Mouse (Mus musculus) ES-Bruce4 (cell line): Measurements from ENCODE around the gene Cyp39a1.

Experiments used
- CTCF ChIP-seq: IDR thresholded peaks from one replicate; pipeline ENCODE4 v1.8.1; 2011; ENCODE audit warnings: low read depth, low read length
- EP300 ChIP-seq: IDR thresholded peaks from 2 replicates; pipeline ENCODE4 v1.6.1; 2011; ENCODE audit warnings: low read depth, low read length; ENCODE audit not compliant: insufficient read depth

DNA sequence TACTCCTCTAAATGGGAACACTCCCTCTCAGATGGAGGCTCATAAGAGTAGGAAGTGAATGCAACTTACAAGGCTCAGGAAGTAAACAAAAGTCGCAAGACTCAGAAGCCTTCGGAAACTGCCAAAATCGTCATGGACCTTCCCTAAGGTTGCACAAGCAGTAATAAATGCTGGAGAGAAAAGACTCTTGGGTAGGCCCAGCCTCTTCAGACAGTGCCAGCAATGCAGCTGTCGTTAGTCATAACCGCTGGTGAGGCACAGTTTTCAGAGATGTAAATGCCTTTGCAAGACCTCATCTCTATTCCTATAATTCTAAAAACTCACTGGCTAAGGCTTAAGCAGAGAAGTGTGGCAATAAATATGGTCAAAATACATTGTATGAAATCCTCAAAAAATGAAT, 121.0 kb downstream of the Cyp39a1 start:
- TF ChIP-seq CTCF (no peak), EP300 (no peak)
